Comparison of ENCODE assay signal across 22 mouse cellular contexts in genomic region chr11:77978161-77978560, GRCm38 (mm10). TPM values are rescaled to one million over a fixed set of nuclear protein-coding genes. Genes with fewer than 3 reads are reported as not detected.
"Had no signal": no experiment of that assay in that cellular context is flagged by ENCODE, and none has a peak within 500 bp of the region (broad histone marks: within the 10 kb centered on the region; RNA-seq: fewer than 3 reads in every experiment).

No protein-coding gene starts in this region.

- H3K9ac ChIP-seq: limb, embryonic 13.5 days; liver, embryonic 12.5 days; liver, embryonic 15.5 days; lung, embryonic 15.5 days; midbrain, embryonic 13.5 days; neural tube, embryonic 13.5 days; stomach, embryonic 15.5 days had no signal

- DNase-seq: kidney, postnatal 14 days; kidney, postnatal 4 days; left cerebral cortex, postnatal 4 days; liver; lung, adult 18-20 months; lung, postnatal 10 days; lung, postnatal 36 days; retina, postnatal 1 day; right cerebral cortex, postnatal 25 days; spleen, adult 18-20 months; thymus, postnatal 25 days had no signal

- H3K4me2 ChIP-seq: limb, embryonic 13.5 days; liver, embryonic 12.5 days; liver, embryonic 15.5 days; lung, embryonic 15.5 days; midbrain, embryonic 13.5 days; neural tube, embryonic 13.5 days; stomach, embryonic 15.5 days had no signal

- H3K36me3 ChIP-seq: limb, embryonic 13.5 days; liver, embryonic 12.5 days; liver, embryonic 15.5 days; lung, embryonic 15.5 days; midbrain, embryonic 10.5 days; stomach, embryonic 15.5 days had no signal

- H3K27ac ChIP-seq: limb, embryonic 13.5 days; liver, embryonic 12.5 days; liver, embryonic 15.5 days; lung, embryonic 15.5 days; midbrain, embryonic 10.5 days; midbrain, embryonic 13.5 days; neural tube, embryonic 13.5 days; stomach, embryonic 15.5 days had no signal

- H3K9me3 ChIP-seq: limb, embryonic 13.5 days; liver, embryonic 12.5 days; liver, embryonic 15.5 days; lung, embryonic 15.5 days; megakaryocyte, embryonic 14.5 days; midbrain, embryonic 10.5 days; midbrain, embryonic 13.5 days; neural tube, embryonic 13.5 days; stomach, embryonic 15.5 days had no signal

- H3K4me3 ChIP-seq: limb, embryonic 13.5 days; liver, embryonic 12.5 days; liver, embryonic 15.5 days; lung, embryonic 15.5 days; megakaryocyte, embryonic 14.5 days; midbrain, embryonic 10.5 days; midbrain, embryonic 13.5 days; myocyte; neural tube, embryonic 13.5 days; stomach, embryonic 15.5 days had no signal

- ATAC-seq: liver, embryonic 12.5 days; midbrain, embryonic 13.5 days; midbrain, embryonic 16.5 days had no signal

RNA-seq across cellular contexts. Expression of gene Sez6, which starts 47.6 kb away (rescaled TPM):
- polyA plus RNA-seq: myocyte had no signal
